Mouse (Mus musculus) cerebellum, postnatal 10 days (tissue): ENCODE measurements at regions not wholly inside any gene's neighbourhood (a gene's known extent, or its start where the extent isn't known, plus 50 kb on each side); places are given as distances from the start of the nearest gene placed in this dataset.

Source experiments
- DNase-seq, 2 experiments: peaks; one replicate each; pipeline ENCODE4 v3.0.0; 2021; ENCODE audit warnings: mixed read lengths in 2 of 2

- DNase-seq, result peak; percentile 40 to 53
Observed at GRCm38 (mm10) chr8:125619336-125619906, 49.8 kb upstream of the Sipa1l2 start.
